Mouse (Mus musculus) limb, embryonic 15.5 days (tissue): Measurements from ENCODE around the gene Osbpl3. TPM values are rescaled to one million over a fixed set of nuclear protein-coding genes. Genes with fewer than 3 reads are reported as not detected.

ENCODE experiments used
- ATAC-seq: fragments of 200-750 bp; cut with Nextera tagmentation; 2 replicates; pipeline ENCODE4 v1.8.0; 2017; ENCODE audit warnings: low read depth, moderate TSS enrichment; ENCODE audit not compliant: insufficient number of reproducible peaks, low FRiP score, low TSS enrichment
- H3K27ac ChIP-seq: fragments of 300-500 bp; sonication (generic); 2 replicates; pipeline ENCODE4 v1.5.1; 2015; ENCODE audit warnings: moderate library complexity, mild to moderate bottlenecking, inconsistent platforms
- H3K27me3 ChIP-seq: fragments of 300-500 bp; sonication (generic); 2 replicates; pipeline ENCODE4 v1.6.1; 2015; ENCODE audit warnings: inconsistent platforms
- H3K36me3 ChIP-seq: fragments of 300-500 bp; sonication (generic); 2 replicates; pipeline ENCODE4 v1.6.1; 2015; ENCODE audit warnings: inconsistent platforms
- H3K4me1 ChIP-seq: fragments of 300-500 bp; sonication (generic); 2 replicates; pipeline ENCODE4 v1.6.1; 2015; ENCODE audit warnings: inconsistent platforms
- H3K4me2 ChIP-seq: fragments of 300-500 bp; sonication (generic); 2 replicates; pipeline ENCODE4 v1.6.1; 2015; ENCODE audit warnings: mild to moderate bottlenecking, inconsistent platforms
- H3K4me3 ChIP-seq: fragments of 300-500 bp; sonication (generic); 2 replicates; pipeline ENCODE4 v1.5.1; 2015; ENCODE audit warnings: mild to moderate bottlenecking, inconsistent platforms
- H3K9ac ChIP-seq: fragments of 300-500 bp; sonication (generic); 2 replicates; pipeline ENCODE4 v1.6.1; 2015; ENCODE audit warnings: inconsistent platforms
- H3K9me3 ChIP-seq: fragments of 300-500 bp; sonication (generic); 2 replicates; pipeline ENCODE4 v1.6.1; 2016; ENCODE audit warnings: inconsistent platforms
- WGBS: fragments of 180-500 bp; shearing (Covaris S2); methylation state at CpG from one replicate; pipeline ENCODE4 v1.1.7; 2015; 5-methylcytosine and 5-hydroxymethylcytosine counted together
- polyA plus RNA-seq: library from polyadenylated mRNA; unstranded; fragments of >200 nt; fragmentation: Nextera tagmentation; extraction: Ambion mirVana; gene quantifications from 2 replicates; pipeline ENCODE4 v1.2.1, GENCODE M21; 2015

The Osbpl3 gene
- polyA plus RNA-seq, 1 experiment from 2014 or later, result 12.8 TPM

DNA sequence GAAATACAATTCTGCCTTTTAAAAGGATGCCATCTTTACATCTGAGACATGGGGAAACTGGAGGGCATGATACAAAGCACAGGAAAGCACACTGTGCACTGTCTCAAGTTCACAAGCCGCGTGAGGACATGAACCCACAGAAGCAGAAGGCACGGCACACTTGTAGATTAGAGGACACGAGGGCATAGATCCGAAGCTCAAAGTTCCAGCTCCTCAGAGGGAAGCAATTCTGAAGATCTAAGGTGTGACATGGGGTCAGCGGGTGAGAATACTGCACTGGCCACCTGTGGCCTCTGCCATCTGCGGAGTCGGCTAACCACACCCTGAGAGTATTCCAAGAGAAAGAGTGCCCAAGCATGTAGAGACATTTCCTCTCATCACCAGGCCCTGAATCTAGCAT, 91.6 kb downstream of the Osbpl3 start:
- peaks cover 8% of the 10 kb centered on the region; the same call in 1 of the 2 replicates for H3K36me3 ChIP-seq
- H3K27me3 ChIP-seq, result no peaks in the 10 kb centered on the region
- ATAC-seq, result no peak
- no peaks in the 10 kb centered on the region for H3K9me3 ChIP-seq
- no peaks in the 10 kb centered on the region for H3K4me1 ChIP-seq
- 89% methylated on average over 8 of the region's 8 CpGs for WGBS
- H3K9ac ChIP-seq, result no peak overlapping the region
- no peak overlapping the region for H3K4me3 ChIP-seq
- H3K4me2 ChIP-seq, result no peak overlapping the region
- H3K27ac ChIP-seq, result no peak overlapping the region

DNA sequence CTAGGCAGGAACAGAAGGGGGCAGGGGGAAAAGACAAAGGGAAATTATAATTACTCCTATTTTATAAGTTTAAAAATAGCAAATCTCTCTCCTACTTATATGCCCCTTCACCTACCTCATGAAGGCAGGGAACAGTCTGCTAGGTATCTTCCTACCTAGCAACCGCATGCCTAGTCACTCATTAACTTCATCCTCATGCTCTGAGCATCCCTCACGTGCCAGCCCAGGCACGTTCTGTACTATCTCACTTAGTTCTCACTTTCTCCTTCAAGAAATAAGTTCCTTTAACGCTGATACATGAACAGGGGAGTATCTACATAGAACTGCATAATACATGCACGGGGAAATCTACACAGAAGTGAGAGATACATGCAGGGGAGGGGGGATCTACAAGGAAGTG, 92.6 kb downstream of the Osbpl3 start:
- H3K4me1 ChIP-seq, result peaks cover under 1% of the 10 kb centered on the region; the same call in 1 of the 2 replicates
- no peak for ATAC-seq
- no peak overlapping the region for H3K27ac ChIP-seq
- no peak overlapping the region for H3K4me2 ChIP-seq
- H3K4me3 ChIP-seq, result no peak overlapping the region
- H3K36me3 ChIP-seq, result peaks cover 4% of the 10 kb centered on the region; the same call in 1 of the 2 replicates
- no peaks in the 10 kb centered on the region for H3K9me3 ChIP-seq
- no peaks in the 10 kb centered on the region for H3K27me3 ChIP-seq
- WGBS, result 75% methylated on average over 5 of the region's 5 CpGs
- no peak overlapping the region for H3K9ac ChIP-seq

DNA sequence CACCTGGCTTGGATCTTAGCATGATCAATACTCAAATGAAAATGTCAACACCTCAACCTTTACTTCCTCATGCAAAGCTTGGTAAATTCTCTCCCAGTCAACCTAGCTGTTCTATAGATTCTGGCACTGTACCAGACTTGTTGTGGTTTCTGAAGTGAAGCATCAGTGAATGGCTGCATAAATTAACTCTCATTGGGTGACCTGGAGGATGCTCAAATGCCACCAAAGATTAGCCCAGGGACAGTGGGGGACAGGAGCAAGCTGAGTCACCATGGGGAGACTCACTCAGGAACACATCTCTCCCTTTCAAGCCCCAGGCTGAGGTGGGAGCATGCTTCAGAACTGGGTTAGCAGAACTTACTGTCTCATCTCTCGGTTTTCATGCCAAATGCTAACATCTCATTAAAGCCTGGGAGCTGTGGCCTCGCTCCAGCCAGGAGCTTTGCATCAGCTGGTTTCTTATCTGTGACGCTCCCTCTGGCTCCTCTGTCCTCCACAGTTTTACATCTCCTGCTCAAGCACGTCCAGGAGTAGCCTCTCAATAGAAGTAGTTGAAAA, 93.2 kb downstream of the Osbpl3 start:
- H3K9ac ChIP-seq, result no peak overlapping the region
- WGBS, result 77% methylated on average over 4 of the region's 4 CpGs
- H3K36me3 ChIP-seq, result no peaks in the 10 kb centered on the region
- H3K4me2 ChIP-seq, result no peak overlapping the region
- H3K9me3 ChIP-seq, result no peaks in the 10 kb centered on the region
- H3K27me3 ChIP-seq, result no peaks in the 10 kb centered on the region
- H3K27ac ChIP-seq, result no peak overlapping the region
- no peak overlapping the region for H3K4me3 ChIP-seq
- peaks cover 7% of the 10 kb centered on the region for H3K4me1 ChIP-seq
- ATAC-seq, result no peak

DNA sequence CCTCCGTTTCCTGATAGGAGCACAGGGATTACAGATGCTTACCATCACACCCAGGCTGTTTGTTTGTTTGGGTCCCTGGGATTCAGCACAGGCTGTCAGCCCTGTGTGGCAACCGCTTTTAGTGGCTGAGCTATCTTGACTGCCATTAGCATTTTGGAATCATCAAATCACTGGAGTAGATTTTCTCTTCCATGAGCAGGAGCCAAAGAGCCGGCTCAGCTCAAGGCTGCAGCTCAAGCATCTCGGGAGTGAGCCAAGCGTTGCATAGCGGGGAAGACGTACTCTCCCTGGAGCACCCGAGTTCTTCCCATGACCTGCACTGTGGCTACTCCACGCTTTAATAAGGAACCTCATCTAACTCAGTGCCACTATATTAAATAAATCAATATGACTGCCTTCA, 93.8 kb downstream of the Osbpl3 start:
- H3K27me3 ChIP-seq, result no peaks in the 10 kb centered on the region
- H3K27ac ChIP-seq, result no peak overlapping the region
- no peaks in the 10 kb centered on the region for H3K9me3 ChIP-seq
- 75% methylated on average over 9 of the region's 9 CpGs for WGBS
- ATAC-seq, result no peak
- H3K4me2 ChIP-seq, result no peak overlapping the region
- H3K4me1 ChIP-seq, result peaks cover 10% of the 10 kb centered on the region
- H3K36me3 ChIP-seq, result no peaks in the 10 kb centered on the region
- H3K9ac ChIP-seq, result no peak overlapping the region
- no peak overlapping the region for H3K4me3 ChIP-seq

DNA sequence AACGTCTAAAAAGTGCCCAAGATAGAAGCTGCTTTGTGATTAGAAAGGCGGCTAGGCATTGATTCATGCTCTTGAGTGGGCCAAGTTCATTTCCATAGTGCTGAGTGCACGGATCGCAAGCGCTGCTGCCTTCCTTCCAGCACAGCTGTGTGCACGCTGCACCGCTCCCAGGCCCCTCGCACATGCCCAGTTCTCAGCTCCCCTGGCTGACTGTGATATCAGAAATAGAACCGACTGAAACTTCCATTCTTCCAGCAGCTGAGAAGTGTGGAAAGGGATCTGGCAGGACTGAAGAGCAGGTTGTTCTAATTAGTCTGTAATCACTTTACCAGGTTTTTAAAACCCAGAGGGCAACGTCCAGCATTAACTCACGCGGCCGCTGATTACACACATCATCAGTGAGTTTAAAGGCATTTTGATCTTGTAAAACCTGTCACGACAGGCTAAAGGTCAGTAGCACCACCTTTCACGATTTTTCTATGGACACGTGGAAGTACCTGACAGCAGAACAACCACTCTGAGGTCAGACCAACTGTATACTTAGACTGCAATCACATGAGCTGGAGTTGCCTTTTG, 97.8 kb downstream of the Osbpl3 start:
- ATAC-seq, result peak; percentile 76
- Histone ChIP-seq H3K27ac (no peak overlapping the region), H3K4me1 (peaks cover 21% of the 10 kb centered on the region), H3K9me3 (no peaks in the 10 kb centered on the region), H3K4me2 (0 out of 2 replicates have a peak overlapping the region, but pooled peaks have one; percentile 4), H3K9ac (no peak overlapping the region), H3K4me3 (no peak overlapping the region), H3K27me3 (no peaks in the 10 kb centered on the region), H3K36me3 (no peaks in the 10 kb centered on the region)
- 10% methylated on average over 16 of the region's 16 CpGs for WGBS

DNA sequence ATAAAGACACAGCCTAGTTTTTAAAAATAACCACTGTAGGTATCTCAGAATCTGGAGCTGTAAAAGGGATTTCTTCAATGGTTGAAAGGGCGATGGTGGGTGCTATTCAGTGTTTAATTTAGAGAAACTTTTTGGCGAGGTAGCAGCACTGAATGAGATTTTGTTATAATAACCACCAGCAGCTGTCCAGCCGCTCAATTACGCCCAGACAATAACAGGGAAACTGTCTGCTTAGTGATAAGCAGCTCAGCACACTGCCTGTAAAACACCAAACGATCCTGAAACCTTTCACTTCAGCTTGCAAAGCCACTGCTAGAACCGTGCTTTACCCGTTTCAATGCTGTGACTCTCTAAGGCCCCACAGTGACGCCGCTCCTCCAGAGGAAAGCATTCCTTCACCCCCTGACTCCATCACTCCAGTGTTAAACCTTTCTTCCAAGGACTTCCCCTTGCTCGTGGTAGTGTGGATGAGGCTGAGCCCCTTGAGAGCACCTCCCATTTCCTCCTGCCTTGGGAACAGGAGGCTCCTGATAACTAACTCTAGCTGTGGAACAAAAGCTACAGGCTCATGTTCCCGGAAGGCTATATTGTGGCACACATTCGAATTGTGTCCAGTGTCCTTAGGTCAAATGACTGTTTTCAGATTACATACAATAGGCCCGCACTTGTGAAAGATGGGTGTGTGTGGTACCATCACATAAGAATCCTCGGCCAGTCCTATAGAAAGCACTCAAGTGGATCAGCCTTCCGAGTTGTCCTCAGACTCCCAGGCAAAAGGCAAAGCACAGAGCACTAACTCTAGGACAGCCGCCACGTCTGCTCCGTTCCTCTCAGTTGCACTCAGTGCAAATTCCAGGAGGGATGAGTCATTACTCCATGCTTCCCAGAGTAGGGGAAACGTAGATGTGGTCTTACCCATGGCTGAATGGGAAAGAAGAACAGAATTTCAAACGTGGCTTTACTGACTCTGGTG, 101.0 kb downstream of the Osbpl3 start:
- no peak for ATAC-seq
- H3K4me2 ChIP-seq, result no peak overlapping the region
- 55% methylated on average over 20 of the region's 20 CpGs for WGBS

DNA sequence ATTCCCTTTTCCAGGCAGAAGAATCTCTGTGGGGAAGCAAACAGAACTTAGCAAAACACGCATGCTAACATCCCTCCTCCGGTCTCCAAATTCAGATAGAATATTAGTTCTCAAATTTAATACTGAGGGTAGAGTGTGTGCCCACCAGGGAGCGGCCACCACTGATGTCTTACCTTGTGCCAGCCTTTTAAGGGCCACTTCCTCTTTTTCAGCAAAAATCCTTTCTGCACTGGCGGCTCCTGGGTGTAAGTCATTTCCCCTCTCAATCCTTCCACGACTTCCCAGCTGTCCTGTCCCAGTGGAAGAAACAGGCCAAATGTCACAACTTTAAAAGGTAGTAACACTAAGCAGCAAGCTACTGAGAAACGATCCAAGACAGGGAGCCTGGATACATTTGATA, 103.2 kb downstream of the Osbpl3 start:
- no peak overlapping the region for H3K27ac ChIP-seq
- 50% methylated on average over 6 of the region's 6 CpGs for WGBS
- no peak for ATAC-seq
- no peak overlapping the region for H3K4me2 ChIP-seq
- H3K9ac ChIP-seq, result no peak overlapping the region
- no peaks in the 10 kb centered on the region for H3K9me3 ChIP-seq
- peaks cover 15% of the 10 kb centered on the region for H3K4me1 ChIP-seq
- no peaks in the 10 kb centered on the region for H3K36me3 ChIP-seq
- no peak overlapping the region for H3K4me3 ChIP-seq
- no peaks in the 10 kb centered on the region for H3K27me3 ChIP-seq

More for the DNA sequence above, 101.0 kb downstream of the Osbpl3 start:
- H3K36me3 ChIP-seq, result no peaks in the 10 kb centered on the region
- no peaks in the 10 kb centered on the region for H3K9me3 ChIP-seq
- 0 out of 2 replicates have a peak overlapping the region, but pooled peaks have one; percentile 11 for H3K27ac ChIP-seq
- H3K4me1 ChIP-seq, result peaks cover 21% of the 10 kb centered on the region
- no peak overlapping the region for H3K4me3 ChIP-seq
- no peak overlapping the region for H3K9ac ChIP-seq
- H3K27me3 ChIP-seq, result no peaks in the 10 kb centered on the region

DNA sequence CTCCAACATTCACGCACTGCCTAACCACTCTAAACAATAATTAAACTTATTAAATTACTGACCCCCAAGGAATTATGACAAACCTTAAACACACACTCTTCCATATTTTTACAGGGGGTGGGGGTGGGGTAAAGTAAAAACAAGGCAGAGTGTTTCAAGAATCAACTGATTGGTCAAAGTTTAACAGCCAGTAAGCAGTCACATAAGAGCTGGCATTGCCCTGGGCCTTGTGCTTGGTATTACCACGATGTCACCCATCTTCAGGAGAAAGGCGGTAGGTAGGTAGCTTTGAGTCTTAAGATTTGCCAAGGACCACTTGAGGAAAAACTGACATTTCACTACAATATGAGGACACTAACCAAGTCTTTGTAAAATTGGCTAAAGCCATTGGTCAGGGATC, 105.1 kb downstream of the Osbpl3 start:
- Histone ChIP-seq H3K4me3 (no peak overlapping the region), H3K27ac (no peak overlapping the region), H3K36me3 (no peaks in the 10 kb centered on the region), H3K27me3 (no peaks in the 10 kb centered on the region), H3K4me2 (no peak overlapping the region), H3K9ac (no peak overlapping the region), H3K4me1 (peaks cover 12% of the 10 kb centered on the region; the same call in 1 of the 2 replicates), H3K9me3 (no peaks in the 10 kb centered on the region)
- ATAC-seq, result no peak
- 84% methylated on average over 3 of the region's 3 CpGs for WGBS

DNA sequence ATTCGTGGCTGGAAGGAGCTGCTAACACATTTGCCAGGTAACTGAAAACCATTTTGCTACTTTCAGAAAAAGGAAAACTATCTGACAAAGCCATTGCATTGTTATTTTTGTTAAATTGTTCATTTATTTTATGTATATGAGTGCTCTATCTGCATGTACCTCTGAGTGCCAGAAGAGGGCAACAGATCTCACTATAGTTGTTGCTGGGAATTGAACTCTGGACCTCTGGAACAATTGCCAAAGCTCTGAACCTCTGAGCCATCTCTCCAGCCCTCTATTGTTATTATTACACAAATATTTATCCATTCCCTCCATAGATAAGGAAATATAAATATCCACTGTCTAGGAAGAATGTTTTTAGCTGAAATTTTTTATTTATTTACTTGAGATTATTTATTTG, 107.4 kb downstream of the Osbpl3 start:
- WGBS, result 70% methylated on average over 1 of the region's 1 CpGs
- H3K4me3 ChIP-seq, result no peak overlapping the region
- no peak overlapping the region for H3K4me2 ChIP-seq
- no peaks in the 10 kb centered on the region for H3K36me3 ChIP-seq
- H3K27me3 ChIP-seq, result no peaks in the 10 kb centered on the region
- no peak overlapping the region for H3K27ac ChIP-seq
- no peaks in the 10 kb centered on the region for H3K9me3 ChIP-seq
- H3K9ac ChIP-seq, result no peak overlapping the region
- ATAC-seq, result no peak
- no peaks in the 10 kb centered on the region for H3K4me1 ChIP-seq

DNA sequence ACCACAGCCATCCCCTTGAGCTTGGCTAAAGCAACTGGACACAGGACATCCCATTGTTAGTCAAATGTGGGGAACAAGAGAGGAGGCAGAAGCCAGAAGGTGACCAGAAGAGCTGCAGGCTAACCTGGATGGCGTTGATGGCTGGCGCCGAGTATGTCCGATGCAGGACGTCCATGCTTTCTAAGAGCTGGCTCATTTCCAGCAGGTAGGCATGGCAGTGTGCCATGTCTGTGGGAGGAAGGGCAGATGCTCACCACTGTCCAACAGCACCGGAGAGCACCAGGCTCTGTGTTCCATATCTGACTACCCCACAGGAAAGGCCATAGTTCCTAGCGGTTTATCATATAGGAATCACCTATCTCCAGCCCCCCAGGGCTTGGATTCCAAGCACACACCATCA, 109.8 kb downstream of the Osbpl3 start:
- Histone ChIP-seq H3K9me3 (no peaks in the 10 kb centered on the region), H3K4me3 (no peak overlapping the region), H3K9ac (no peak overlapping the region), H3K4me2 (no peak overlapping the region), H3K4me1 (no peaks in the 10 kb centered on the region), H3K36me3 (no peaks in the 10 kb centered on the region), H3K27ac (no peak overlapping the region), H3K27me3 (no peaks in the 10 kb centered on the region)
- ATAC-seq, result no peak
- 81% methylated on average over 7 of the region's 7 CpGs for WGBS

DNA sequence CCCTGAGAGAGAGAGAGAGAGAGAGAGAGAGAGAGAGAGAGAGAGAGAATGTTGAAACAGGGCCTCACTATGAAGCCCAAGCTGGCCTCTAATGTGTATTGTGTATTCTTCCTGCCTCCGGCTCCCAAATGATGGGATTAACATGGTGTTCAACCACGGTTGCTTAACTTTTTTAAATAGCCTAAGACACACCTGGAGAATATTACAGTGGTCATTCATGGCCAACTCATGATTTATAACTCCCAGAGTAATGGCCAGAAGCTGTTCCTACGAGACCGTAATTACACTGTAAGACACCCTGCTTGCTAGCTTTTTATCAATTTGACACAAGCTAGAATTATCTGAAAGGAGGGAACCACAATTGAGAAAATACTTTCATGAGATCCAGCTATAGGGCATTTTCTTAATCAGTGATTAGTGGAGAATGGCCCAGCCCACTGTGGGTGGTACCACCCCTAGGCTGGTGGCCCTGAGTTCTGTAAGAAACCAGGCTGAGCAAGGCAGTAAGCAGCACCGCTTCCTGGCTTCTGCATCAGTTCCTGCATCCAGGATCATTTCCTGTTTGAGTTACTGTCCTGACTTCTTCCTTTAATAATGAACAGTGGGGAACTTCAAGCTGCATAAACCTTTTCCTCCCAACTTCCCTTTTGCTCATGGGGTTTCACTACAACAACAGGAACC, 115.6 kb downstream of the Osbpl3 start:
- no peaks in the 10 kb centered on the region for H3K27me3 ChIP-seq
- no peak overlapping the region for H3K4me2 ChIP-seq
- H3K4me1 ChIP-seq, result 0 out of 2 replicates have a peak, but pooled peaks cover 3% of the 10 kb centered on the region
- H3K9ac ChIP-seq, result no peak overlapping the region
- H3K4me3 ChIP-seq, result no peak overlapping the region
- no peaks in the 10 kb centered on the region for H3K9me3 ChIP-seq
- H3K27ac ChIP-seq, result no peak overlapping the region
- WGBS, result 50% methylated on average over 5 of the region's 5 CpGs
- no peak for ATAC-seq
- no peaks in the 10 kb centered on the region for H3K36me3 ChIP-seq
